Mouse (Mus musculus) lung, postnatal 14 days (tissue): ENCODE data around the gene Gramd4.

ENCODE experiments used
- DNase-seq: peaks from one replicate; pipeline ENCODE4 v3.0.0; 2021

Gene Gramd4

DNA sequence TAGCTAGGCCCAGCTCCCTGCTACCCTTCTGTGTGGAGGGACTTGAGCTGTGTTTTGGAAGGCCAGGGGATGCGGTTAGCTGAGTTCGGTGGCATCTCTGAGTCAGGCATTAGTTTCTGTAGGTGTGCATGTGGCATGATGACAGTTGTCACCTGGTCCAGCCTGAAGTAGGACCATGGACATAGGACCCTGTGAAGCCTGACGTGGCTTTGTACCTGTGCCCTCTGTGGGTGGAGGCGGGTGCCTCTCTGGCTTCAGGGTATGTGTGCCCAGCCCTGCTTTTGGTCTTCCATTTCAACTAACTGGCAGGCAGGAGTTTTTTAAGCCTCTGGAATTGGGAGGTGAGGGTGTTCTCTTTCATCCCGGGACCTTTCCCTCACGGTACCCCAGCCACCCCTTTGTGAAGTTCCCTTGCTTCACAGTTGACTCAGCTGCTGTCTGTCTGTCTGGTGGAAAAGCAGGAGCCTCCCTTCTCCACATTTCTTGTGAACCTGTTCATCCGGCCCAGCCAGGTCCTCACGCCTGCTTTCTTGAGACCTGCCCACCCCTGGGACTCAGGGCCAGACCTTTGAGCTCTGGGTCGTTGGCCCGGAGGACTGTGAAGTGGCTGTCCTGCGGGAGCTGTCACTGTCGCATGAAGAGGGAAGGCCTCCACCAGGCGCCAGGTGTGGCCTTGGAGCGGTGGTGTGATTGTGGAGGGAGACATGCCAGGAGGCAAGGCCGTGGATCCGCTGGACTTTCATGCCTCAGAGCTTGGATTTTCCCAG is 16.9 kb downstream of the Gramd4 start:
- peak; percentile 47 for DNase-seq

- DNase-seq: no peak
Observed at GRCm38 (mm10) chr15:86075305-86076047, 18.0 kb downstream of the Gramd4 start.

- DNase-seq: no peak
Observed at GRCm38 (mm10) chr15:86076048-86076315, 18.5 kb downstream of the Gramd4 start.

- DNase-seq: no peak
Observed at GRCm38 (mm10) chr15:86076378-86076777, 18.9 kb downstream of the Gramd4 start.

DNA sequence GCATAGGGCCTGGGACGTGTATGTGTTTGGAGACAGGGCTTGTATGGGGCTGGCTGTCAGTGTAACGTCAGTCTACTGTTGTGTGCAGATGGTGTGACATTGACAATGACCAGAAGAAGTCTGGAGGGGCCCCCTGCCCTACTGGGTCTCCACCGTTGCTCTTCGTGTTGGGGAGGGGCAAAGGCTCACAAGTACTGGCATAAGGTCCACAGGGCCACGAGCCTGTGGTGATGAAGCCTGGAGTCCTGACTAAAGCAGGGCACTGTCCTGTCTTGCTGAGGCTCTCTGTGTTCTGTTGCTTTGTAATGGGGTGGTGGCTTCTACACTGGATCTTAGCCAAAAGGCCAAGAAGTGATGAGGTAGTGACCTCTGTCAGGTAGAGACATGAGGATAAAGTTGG is 20.4 kb downstream of the Gramd4 start:
- DNase-seq: no peak

- no peak for DNase-seq
Observed at GRCm38 (mm10) chr15:86078481-86079216, 21.2 kb downstream of the Gramd4 start.

DNA sequence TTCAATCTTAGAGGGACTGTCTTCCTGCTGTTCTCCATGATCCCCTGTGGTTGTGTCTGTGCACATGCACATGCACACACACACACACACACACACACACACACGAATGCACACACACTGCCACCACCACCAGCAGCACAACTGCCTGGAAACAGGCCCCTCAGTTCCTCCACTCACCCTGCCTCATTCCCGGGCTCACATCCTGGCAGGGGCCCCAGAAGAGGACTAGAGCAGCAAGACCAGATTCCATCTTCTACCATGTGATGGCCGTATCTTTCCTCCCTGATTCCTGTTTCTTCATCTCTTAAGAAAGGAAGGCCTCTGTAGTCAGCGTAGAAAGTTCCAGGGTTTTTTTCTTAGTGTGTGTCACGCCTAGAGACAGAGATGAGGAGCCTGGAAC is 22.0 kb downstream of the Gramd4 start:
- no peak for DNase-seq

GRCm38 (mm10) chr15:86079876-86080275 is 22.4 kb downstream of the Gramd4 start:
- peak; percentile 50 for DNase-seq

DNA sequence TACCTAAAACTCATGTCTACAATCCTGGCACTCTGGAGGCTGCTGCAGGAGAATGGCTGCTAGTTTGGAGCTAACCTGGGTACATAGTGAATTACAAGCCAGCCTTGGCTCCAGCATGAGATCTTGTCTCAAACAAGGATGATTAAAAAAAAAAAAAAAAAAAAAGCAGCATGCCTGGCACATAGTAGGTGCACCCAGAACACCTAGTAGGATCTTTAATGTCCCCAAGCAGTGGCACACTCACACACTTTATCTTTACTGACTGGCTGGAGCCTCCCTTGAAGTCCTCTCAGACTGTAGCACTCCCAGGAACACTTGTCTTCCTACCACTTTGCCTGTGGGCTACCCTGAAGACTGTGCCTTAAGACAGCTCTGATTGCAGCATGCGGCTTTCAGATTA is 22.9 kb downstream of the Gramd4 start:
- no peak for DNase-seq

GRCm38 (mm10) chr15:86081654-86082053 is 24.2 kb downstream of the Gramd4 start:
- no peak for DNase-seq

GRCm38 (mm10) chr15:86082551-86082961 is 25.1 kb downstream of the Gramd4 start:
- DNase-seq: no peak

DNA sequence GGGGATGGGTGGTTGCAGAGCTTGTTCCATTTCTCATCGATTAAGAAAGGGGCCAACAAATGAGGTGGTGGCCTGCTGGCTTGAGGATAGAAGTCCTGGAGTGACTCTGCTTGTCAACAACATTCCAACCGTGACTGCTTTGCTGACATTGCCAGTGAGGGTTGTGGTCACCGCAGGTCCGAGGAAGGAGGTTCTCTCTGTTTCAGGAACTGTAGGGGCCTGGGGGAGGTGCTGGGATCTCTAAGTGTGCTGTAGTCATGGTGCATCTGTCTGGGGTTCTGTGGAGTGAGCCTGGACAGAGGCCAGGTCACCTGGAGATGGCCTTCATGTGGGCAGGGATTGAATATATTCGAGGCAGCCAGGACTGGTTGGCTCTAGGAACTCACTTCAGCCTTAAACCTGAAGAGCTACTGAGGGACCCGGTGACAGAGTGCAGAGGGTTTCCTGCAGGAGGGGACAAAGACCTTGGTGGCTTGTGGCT is 25.8 kb downstream of the Gramd4 start:
- no peak for DNase-seq

DNA sequence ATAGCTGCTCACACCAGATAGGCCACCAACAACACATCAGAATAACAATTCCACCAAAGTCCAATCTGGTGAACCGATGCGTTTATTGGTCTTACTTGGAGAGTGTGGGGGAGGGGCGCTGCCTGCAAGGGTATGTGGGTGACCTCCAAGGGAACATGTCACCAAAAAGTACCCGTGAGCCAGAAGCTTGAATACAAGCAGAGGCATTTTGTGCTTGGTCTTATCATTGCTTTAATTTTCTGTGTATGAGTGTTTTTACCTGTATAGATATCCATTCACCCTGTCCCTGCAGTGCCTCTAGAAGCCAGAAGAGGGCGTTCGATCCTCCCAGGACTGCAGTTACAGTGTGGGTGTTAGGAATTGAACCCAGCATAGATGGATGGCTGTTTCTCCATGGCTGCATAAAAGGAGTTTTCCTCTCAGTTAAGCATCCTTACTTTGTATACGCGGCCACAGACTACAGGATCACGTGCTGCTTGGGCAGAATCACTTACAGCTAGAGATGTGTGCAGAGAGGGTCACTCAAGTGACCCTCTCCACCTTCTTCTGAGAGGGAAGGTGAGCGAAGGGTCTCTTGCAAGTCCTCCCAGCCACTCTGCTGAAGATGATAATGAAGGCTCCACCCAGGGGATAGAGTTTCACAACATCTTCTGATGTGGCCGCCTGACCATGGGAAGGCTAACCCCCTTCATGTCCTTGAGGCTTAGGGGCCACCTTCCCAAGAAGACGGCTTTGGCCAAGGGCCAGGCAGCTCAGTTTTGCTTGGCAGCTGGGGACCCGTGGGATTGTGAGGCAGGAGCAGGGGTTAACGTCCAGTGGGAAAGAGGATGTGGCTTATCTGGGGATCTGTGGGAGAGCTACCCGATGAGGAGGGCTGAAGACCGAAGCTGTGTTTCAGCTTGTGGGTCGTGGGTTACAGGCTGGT is 28.1 kb downstream of the Gramd4 start:
- DNase-seq: peak; percentile 49

DNA sequence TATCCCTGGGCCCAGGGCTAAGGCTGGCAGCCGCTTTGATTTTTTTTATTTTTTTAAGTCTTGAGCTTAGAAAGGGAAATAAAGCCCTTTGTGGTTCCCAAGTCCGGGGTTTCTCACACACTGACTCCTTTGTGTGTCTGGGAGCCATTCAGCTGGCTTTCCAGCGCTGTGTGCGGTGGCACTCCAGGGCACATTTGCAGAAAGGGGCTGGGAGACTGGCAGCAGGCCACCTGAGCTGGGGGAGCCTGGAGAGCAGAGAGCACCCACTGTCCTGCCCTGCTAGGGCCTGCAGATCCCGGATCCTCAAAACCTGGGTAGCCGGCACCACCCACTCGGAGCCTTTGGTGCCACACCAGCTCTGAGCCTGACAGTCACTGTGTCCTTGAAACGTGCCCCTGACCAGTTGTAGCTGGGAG is 28.8 kb downstream of the Gramd4 start:
- DNase-seq: no peak

GRCm38 (mm10) chr15:86087591-86088149 is 30.2 kb downstream of the Gramd4 start:
- DNase-seq: no peak

GRCm38 (mm10) chr15:86088266-86088790 is 30.8 kb downstream of the Gramd4 start:
- no peak for DNase-seq

DNA sequence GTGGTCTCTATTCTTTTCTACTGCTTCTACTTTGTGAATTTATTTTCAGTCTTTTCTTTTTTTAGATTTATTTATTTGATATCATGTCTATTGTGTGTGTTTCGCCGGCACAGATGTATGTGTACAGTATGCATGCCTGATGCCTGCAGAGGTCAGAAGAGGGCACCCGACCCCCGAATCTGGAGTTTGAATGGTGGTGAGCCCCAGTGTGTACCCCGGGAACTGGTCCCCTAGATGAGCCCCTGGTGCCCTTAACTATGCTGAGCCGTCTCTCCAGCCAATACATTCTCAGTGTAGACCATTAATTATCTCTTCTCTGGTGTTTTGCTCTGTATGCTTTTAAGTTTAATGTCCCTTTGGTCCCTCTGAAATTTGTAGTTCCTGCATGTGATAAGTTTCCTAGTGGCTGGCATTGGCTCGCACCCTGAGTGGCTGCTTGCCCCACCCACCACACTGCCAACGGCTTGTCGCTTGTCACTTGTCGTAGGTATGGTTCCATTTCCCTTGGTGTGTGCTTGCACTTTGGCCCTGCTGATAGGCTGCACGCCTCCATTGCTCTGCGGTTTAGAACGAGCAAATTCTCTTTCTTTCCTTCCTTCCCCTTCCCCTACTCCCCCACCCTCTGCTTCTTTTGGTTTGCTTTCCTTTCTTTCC is 31.7 kb downstream of the Gramd4 start:
- DNase-seq: no peak

DNA sequence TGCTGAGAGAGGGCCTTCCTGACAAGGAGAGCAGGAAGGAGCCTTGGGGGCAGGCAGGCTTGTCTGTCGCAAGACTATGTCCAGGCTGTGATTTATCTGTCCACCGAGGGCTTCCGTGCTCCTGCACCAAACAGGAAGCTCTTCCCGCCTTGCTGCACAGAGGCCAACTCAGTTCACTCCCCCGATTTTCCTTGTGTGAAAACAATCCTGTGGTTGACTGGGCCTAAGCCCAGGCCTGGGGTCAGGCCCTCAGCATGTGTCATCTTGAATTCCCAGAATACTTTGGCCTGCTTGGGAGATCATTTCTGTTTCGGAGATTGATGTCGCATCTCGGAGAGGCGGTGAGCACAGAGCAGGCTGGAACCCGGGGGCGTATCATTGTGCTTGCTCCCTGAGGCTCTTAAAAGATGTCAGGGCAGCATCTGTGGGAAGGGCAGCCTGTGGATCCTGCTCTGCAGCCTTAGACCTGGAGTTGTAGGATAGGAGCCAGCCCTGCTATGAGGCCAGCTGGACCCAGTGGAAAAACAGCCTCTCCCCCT is 32.6 kb downstream of the Gramd4 start:
- peak; percentile 76 for DNase-seq

- no peak for DNase-seq
Observed at GRCm38 (mm10) chr15:86090578-86090977, 33.1 kb downstream of the Gramd4 start.

- DNase-seq: no peak
Observed at GRCm38 (mm10) chr15:86091201-86091997, 33.9 kb downstream of the Gramd4 start.
